Mouse (Mus musculus) heart, adult 2 months (tissue): ENCODE results near the gene Klhl36.

Experiments
- CTCF ChIP-seq: fragments of 200-600 bp; IDR thresholded peaks from 2 replicates; pipeline ENCODE4 v1.8.1; 2022; ENCODE audit warnings: antibody characterized with exemption, mild to moderate bottlenecking, moderate library complexity
- EP300 ChIP-seq: fragments of 200-500 bp; IDR thresholded peaks from 2 replicates; pipeline ENCODE4 v1.6.1; 2011; ENCODE audit warnings: low read depth, low read length, control low read depth; ENCODE audit not compliant: insufficient read depth
- POLR2A ChIP-seq: fragments of 200-500 bp; IDR thresholded peaks from 2 replicates; pipeline ENCODE4 v1.6.1; 2011; ENCODE audit warnings: mild to moderate bottlenecking, low read depth, low read length, control low read depth; ENCODE audit not compliant: insufficient read depth

GRCm38 (mm10) chr8:119827721-119828153 is 34.3 kb upstream of the Klhl36 start:
- no peak for TF ChIP-seq CTCF
- TF ChIP-seq EP300: no peak
- no peak for TF ChIP-seq POLR2A
